Mouse (Mus musculus) liver, embryonic 16.5 days (tissue): ENCODE results near the gene Ankrd17. TPM values are rescaled to one million over a fixed set of nuclear protein-coding genes. Genes with fewer than 3 reads are reported as not detected.

Source experiments
- ATAC-seq: fragments of 200-750 bp; cut with Nextera tagmentation; 2 replicates; pipeline ENCODE4 v1.8.0; 2017; ENCODE audit warnings: low read depth, mild to moderate bottlenecking, moderate number of reproducible peaks, moderate library complexity
- H3K27ac ChIP-seq: fragments of 300-500 bp; sonication (generic); 2 replicates; pipeline ENCODE4 v1.5.1; 2014; ENCODE audit warnings: mild to moderate bottlenecking, low read length
- H3K27me3 ChIP-seq: fragments of 300-500 bp; sonication (generic); 2 replicates; pipeline ENCODE4 v1.6.1; 2014; ENCODE audit warnings: low read depth, low read length, mixed read lengths; ENCODE audit not compliant: control insufficient read depth, insufficient read depth
- H3K36me3 ChIP-seq: fragments of 300-500 bp; sonication (generic); 2 replicates; pipeline ENCODE4 v1.6.1; 2014; ENCODE audit warnings: mild to moderate bottlenecking; ENCODE audit not compliant: control insufficient read depth, insufficient read depth
- H3K4me1 ChIP-seq: fragments of 300-500 bp; sonication (generic); 2 replicates; pipeline ENCODE4 v1.6.1; 2014; ENCODE audit warnings: low read depth, low read length, mixed read lengths; ENCODE audit not compliant: control insufficient read depth
- H3K4me2 ChIP-seq: fragments of 300-500 bp; sonication (generic); 2 replicates; pipeline ENCODE4 v1.6.1; 2014; ENCODE audit warnings: low read depth, low read length, mixed read lengths
- H3K4me3 ChIP-seq: fragments of 300-500 bp; sonication (generic); 2 replicates; pipeline ENCODE4 v1.5.1; 2014; ENCODE audit warnings: low read depth, mild to moderate bottlenecking, low read length
- H3K9ac ChIP-seq: fragments of 300-500 bp; sonication (generic); 2 replicates; pipeline ENCODE4 v1.6.1; 2014; ENCODE audit warnings: low read depth, low read length
- H3K9me3 ChIP-seq: fragments of 300-500 bp; sonication (generic); replicated peaks from 2 replicates; pipeline ENCODE4 v1.6.1; 2016; ENCODE audit warnings: low read length; ENCODE audit not compliant: control insufficient read depth
- WGBS: fragments of 180-500 bp; shearing (Covaris S2); extraction: QIAGEN DNeasy Blood & Tissue Kit; methylation state at CpG from one replicate; pipeline ENCODE4 v1.1.7; 2014; ENCODE audit not compliant: insufficient replicate concordance; 5-methylcytosine and 5-hydroxymethylcytosine counted together
- polyA plus RNA-seq: library from polyadenylated mRNA; unstranded; fragments of >200 nt; fragmentation: Nextera tagmentation; extraction: Ambion mirVana; gene quantifications from 2 replicates; pipeline ENCODE4 v1.2.1, GENCODE M21; 2015

The Ankrd17 gene
- polyA plus RNA-seq, 1 experiment from 2014 or later, result 8.2 TPM

DNA sequence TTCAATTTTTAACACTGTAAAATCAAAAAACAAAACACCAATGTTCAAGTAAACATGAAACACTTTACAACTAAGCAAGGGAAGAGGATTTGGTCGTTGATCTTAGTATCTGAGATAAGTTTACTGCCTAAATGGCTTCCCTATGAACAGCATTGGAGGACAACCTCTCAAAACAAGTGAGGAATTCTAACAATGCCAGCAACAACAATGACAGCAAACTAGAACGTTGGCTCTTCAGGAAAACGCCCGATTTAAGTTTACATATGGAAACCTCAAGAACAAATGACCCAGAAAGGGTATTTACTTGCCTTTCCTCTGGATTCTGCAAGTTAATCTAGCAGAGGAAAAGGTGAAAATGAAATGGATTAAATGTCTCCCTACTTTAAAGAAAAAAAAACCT, 121.0 kb downstream of the Ankrd17 start:
- Histone ChIP-seq H3K4me2 (no peak overlapping the region), H3K27me3 (no peaks in the 10 kb centered on the region), H3K27ac (no peak overlapping the region), H3K9ac (no peak overlapping the region), H3K36me3 (peaks cover 23% of the 10 kb centered on the region), H3K9me3 (no peaks in the 10 kb centered on the region), H3K4me1 (peaks cover 5% of the 10 kb centered on the region), H3K4me3 (no peak overlapping the region)
- ATAC-seq, result no peak
- WGBS, result 58% methylated on average over 4 of the region's 4 CpGs

DNA sequence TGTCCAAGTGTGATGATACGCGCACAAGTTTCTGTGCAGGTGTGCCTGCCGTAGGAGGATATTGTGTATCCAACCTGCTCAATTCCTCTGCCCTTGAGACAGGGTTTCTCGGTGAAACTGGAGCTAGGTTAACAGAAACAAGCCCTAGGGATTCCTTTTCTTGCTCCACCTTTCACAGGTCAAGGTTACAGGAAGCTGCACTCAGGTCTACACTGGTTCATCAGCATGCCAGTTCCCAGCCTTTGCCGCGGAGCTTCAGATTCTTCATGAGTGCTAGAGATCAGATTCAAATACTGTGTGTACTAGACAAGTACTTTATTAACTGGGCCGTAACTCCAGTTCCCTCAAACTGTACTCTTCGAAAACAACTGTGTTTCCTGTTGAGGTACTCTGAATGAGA, 131.2 kb downstream of the Ankrd17 start:
- no peak for ATAC-seq

DNA sequence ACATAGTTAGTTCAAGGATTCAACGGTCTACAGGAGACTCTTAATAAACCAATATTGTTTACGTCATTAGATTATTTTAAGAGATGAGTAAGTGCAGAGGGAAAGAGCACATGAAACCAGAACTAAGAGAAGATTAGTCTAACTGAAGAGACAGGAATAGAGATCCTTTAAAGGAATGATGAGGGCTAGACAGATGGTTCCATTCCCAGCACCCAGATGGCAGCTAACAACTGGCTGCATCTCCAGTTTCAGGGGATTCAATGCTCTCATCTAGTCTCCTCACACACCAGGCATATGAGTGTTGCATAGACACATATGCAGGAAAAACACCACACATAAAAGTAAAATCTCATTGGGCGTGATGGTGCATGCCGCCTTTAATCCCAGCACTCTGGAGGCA, 133.1 kb downstream of the Ankrd17 start:
- Histone ChIP-seq H3K9ac (no peak overlapping the region), H3K9me3 (no peaks in the 10 kb centered on the region), H3K27ac (no peak overlapping the region), H3K36me3 (peaks cover 45% of the 10 kb centered on the region), H3K4me1 (no peaks in the 10 kb centered on the region), H3K4me2 (no peak overlapping the region), H3K27me3 (no peaks in the 10 kb centered on the region), H3K4me3 (no peak overlapping the region)
- ATAC-seq, result no peak
- WGBS, result 80% methylated on average over 4 of the region's 4 CpGs

More for the DNA sequence above, 131.2 kb downstream of the Ankrd17 start:
- 89% methylated on average over 8 of the region's 8 CpGs for WGBS
- Histone ChIP-seq H3K9ac (no peak overlapping the region), H3K27me3 (no peaks in the 10 kb centered on the region), H3K9me3 (no peaks in the 10 kb centered on the region), H3K4me1 (no peaks in the 10 kb centered on the region), H3K4me3 (no peak overlapping the region), H3K4me2 (no peak overlapping the region), H3K36me3 (peaks cover 44% of the 10 kb centered on the region), H3K27ac (no peak overlapping the region)

DNA sequence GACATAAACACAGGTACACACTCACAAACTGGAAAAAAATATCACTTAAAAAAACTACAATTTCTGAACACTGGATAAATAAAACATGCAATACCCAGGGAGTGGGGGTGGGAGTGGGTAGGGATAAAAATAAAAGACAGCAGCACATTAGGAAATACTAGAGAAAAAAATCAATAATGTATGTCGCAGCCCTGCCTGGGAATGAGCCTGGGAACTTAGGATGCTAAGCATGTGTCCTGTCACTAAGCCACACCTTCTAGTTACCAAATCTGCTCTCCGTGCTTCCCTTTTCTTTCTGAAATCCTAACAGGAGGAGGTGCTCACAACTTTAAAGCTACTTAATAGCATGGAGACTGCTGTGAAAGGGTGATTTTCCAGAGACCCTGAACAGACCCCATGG, 136.6 kb downstream of the Ankrd17 start:
- H3K36me3 ChIP-seq, result peaks cover 29% of the 10 kb centered on the region
- H3K27me3 ChIP-seq, result no peaks in the 10 kb centered on the region
- no peaks in the 10 kb centered on the region for H3K4me1 ChIP-seq
- no peak overlapping the region for H3K9ac ChIP-seq
- peak; percentile 50 for ATAC-seq
- H3K4me3 ChIP-seq, result no peak overlapping the region
- no peak overlapping the region for H3K27ac ChIP-seq
- 76% methylated on average over 2 of the region's 2 CpGs for WGBS
- H3K4me2 ChIP-seq, result no peak overlapping the region
- H3K9me3 ChIP-seq, result no peaks in the 10 kb centered on the region

DNA sequence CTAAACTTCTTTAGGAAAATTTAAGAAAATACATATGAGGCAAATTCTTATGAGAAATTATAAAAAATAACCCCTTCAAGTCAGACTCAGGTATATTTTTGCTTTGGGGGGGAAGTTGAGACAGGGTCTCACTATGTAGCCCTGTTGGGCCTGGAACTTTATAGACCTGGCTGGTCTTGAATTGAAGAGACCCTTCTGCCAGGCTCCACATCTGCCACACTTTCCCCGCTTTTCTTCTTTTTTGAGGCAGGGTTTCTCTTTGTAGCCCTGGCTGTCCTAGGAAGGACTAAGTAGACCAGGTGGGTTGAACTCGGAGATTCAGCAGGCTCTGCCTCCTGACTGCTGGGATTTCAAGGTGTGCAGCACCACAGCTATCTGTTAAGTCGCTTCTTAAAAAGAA, 139.7 kb downstream of the Ankrd17 start:
- no peak overlapping the region for H3K4me2 ChIP-seq
- no peak overlapping the region for H3K4me3 ChIP-seq
- no peak overlapping the region for H3K27ac ChIP-seq
- peaks cover 9% of the 10 kb centered on the region for H3K4me1 ChIP-seq
- 80% methylated on average over 3 of the region's 3 CpGs for WGBS
- no peaks in the 10 kb centered on the region for H3K9me3 ChIP-seq
- no peaks in the 10 kb centered on the region for H3K27me3 ChIP-seq
- H3K36me3 ChIP-seq, result peaks cover 21% of the 10 kb centered on the region
- no peak overlapping the region for H3K9ac ChIP-seq
- no peak for ATAC-seq

DNA sequence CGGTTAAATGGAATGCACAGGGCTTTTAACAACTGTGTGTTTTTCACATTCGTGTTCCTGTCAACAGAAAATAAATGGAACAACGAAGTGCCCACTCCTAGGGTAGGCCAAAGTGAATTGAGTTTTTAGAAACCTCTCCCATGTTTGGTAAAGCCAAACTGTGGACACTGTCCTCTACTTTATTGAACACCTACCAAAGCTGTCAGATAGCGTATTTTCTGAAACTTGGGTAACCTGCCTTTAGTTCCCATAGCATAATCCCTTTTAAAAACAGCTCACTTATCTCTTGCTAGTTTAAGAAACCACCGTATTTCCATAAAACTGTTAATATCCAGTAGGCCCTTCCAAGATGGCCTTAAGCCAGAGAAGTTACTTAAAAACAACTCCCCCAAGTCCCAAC, 141.6 kb downstream of the Ankrd17 start:
- Histone ChIP-seq H3K9ac (peak overlapping the region; percentile 45), H3K4me1 (peaks cover 9% of the 10 kb centered on the region), H3K9me3 (no peaks in the 10 kb centered on the region), H3K36me3 (peaks cover 20% of the 10 kb centered on the region), H3K27ac (peak overlapping the region; percentile 99), H3K4me3 (peak overlapping the region; percentile 88), H3K4me2 (peak overlapping the region; percentile 67), H3K27me3 (no peaks in the 10 kb centered on the region)
- no peak for ATAC-seq
- WGBS, result 64% methylated on average over 5 of the region's 5 CpGs

DNA sequence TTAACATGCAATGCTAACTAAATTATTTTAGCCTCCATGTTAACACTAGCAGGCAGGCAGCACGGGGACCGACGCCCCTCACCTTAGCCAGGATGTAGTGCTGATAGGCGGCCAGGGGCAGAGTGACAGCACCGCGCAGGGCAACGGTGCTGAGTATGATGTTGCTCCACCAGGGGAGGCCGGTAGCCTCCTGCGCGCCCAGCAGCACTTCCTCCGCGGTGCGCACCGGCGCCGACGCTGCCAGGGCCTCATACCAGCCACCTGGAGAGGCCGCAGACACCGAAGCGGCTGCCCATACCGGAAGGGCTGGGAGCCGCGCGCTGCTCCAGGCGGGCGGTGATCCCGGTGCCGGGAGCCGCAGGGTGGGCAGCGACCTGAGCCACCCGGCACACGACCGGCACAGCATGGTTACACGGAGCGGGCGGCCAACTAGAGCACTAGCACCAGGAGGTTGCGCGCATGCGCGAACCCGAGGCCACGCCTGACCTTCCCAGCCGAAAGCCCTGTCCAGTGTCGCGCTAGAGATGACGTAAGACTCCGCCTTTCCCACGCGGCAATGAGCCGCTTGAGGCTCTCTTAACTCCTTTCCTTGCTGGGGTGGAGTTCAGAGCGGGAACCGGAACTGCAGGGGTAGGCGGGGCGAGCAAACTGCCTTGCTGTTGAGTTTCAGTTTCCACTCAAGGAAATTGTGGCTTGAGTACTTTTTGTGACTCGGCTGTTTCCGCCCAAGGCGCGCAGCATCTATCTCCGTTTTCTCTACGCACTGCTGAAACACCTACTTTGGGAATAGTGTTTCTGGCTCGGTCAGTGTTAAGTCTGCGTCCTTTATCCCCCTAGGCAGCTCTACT, 142.6 kb downstream of the Ankrd17 start, which contains the start of gene Cox18:
Gene Cox18 (minus strand): TSS at position 468 of the 848 bp plus-strand sequence.
- peak within 1 kb of the TSS; percentile 93 for H3K4me2 ChIP-seq
- peaks cover 9% of the 10 kb centered on the region for H3K4me1 ChIP-seq
- H3K36me3 ChIP-seq, result peaks cover 11% of the 10 kb centered on the region
- H3K9me3 ChIP-seq, result no peaks in the 10 kb centered on the region
- H3K4me3 ChIP-seq, result peak within 1 kb of the TSS; percentile 88
- WGBS, result under 1% methylated on average over 62 of the region's 62 CpGs
- peak within 1 kb of the TSS; percentile 81 for H3K9ac ChIP-seq
- peak; percentile 96 for ATAC-seq
- H3K27me3 ChIP-seq, result no peaks in the 10 kb centered on the region
- peak within 1 kb of the TSS; percentile 99 for H3K27ac ChIP-seq

DNA sequence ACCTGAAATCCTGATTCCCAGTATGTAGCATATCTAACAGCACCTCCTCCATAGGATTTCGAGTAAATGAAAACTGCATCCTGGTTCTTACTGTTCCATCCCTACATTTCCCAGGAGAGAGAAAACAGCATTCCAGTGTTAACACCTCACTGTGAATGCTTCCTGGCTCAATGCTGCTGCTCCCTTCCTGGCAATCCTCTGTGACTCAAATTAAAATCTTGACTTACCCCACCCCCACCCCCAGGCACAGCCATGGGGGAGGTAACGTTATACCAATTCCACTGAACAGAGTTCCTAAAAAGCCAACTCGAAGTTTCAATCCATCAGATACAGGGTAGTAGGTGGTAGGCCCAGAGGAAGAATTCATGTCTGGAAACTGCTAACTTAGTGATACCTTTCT, 143.4 kb downstream of the Ankrd17 start:
- H3K4me1 ChIP-seq, result peaks cover 9% of the 10 kb centered on the region
- no peak for ATAC-seq
- H3K4me3 ChIP-seq, result peak overlapping the region; percentile 88
- WGBS, result 24% methylated on average over 3 of the region's 3 CpGs
- H3K9me3 ChIP-seq, result no peaks in the 10 kb centered on the region
- H3K27me3 ChIP-seq, result no peaks in the 10 kb centered on the region
- peak overlapping the region; percentile 93 for H3K4me2 ChIP-seq
- H3K36me3 ChIP-seq, result peaks cover 6% of the 10 kb centered on the region
- no peak overlapping the region for H3K27ac ChIP-seq
- H3K9ac ChIP-seq, result peak overlapping the region; percentile 81

DNA sequence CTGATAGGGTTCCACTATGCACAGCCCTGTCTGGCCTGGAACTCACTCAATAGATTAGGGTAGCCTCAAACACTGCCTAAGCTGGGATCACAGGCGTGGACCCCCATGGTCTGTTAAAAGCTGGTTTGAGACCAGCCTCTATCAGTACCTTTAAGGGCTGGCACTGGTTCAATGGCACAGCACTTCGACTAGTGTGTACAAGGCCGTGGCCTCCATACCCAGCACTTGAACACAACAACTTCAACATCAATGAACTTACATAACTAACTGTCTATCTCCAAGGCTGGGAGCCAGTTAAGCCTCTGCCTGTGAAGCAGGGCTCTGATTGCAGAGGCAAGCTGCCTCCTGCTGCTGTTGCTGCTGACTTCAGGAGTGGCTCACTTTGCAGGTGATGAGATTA, 148.6 kb downstream of the Ankrd17 start:
- Histone ChIP-seq H3K36me3 (peaks cover 2% of the 10 kb centered on the region; the same call in 1 of the 2 replicates), H3K27ac (no peak overlapping the region), H3K4me2 (no peak overlapping the region), H3K9ac (no peak overlapping the region), H3K27me3 (no peaks in the 10 kb centered on the region), H3K9me3 (no peaks in the 10 kb centered on the region), H3K4me1 (peaks cover under 1% of the 10 kb centered on the region), H3K4me3 (no peak overlapping the region)
- no peak for ATAC-seq
- WGBS, result 71% methylated on average over 3 of the region's 3 CpGs
